Mouse (Mus musculus) left cerebral cortex, postnatal 4 days (tissue): ENCODE measurements around the gene Tnks1bp1. TPM values are rescaled to one million over a fixed set of nuclear protein-coding genes. Genes with fewer than 3 reads are reported as not detected.

Experiments used
- DNase-seq: peaks from one replicate; pipeline ENCODE4 v3.0.0-alpha.2; 2022
- intact Hi-C: fragments of 180-260 bp; cut with DNase I; formaldehyde crosslinking; loops from one replicate; pipeline ENCODE4 v1.15.1; 2025
- total RNA-seq, 2 experiments: library from RNA; stranded (reverse); gene quantifications; 2 replicates each; pipeline ENCODE4 v1.2.3; 2021

Gene Tnks1bp1
- total RNA-seq, 2 experiments from 2014 or later = 80.1 to 91.9 TPM

GRCm38 (mm10) chr2:85037047-85038026 is 10.5 kb upstream of the Tnks1bp1 start, which contains the start of the genes Ssrp1 and P2rx3:
Gene Ssrp1 (plus strand): TSS chr2:85037234.
Gene P2rx3 (minus strand): TSS chr2:85037462.
- intact Hi-C loops = loop anchor here (10.0 kb wide), 1 partner anchor 203 kb away; the partner anchor contains the start of gene Slc43a1

DNA sequence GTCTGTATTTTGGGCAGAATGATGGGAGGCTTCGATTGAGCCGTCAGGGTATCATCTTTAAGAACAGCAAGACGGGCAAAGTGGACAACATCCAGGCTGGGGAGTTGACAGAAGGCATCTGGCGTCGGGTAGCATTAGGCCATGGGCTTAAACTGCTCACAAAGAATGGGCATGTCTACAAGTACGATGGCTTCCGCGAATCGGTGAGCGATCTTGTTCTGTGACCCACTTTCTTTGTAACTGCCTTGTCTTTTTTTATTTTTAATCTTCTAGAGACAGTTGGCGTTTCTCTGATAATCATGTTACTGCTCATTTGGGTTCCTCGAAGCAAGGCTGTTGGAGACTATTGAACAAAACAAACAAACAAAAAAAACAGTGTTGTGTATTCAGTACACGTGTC is 9.5 kb upstream of the Tnks1bp1 start:
- no peak for DNase-seq
- intact Hi-C loops = loop anchor here (10.0 kb wide), 1 partner anchor 204 kb away; the partner anchor contains the start of gene Slc43a1

More at GRCm38 (mm10) chr2:85037047-85038026, 10.5 kb upstream of the Tnks1bp1 start, which contains the start of the genes Ssrp1 and P2rx3:
- peak; percentile 91 for DNase-seq

- intact Hi-C loops = no loop called here
- no peak for DNase-seq
Measured at GRCm38 (mm10) chr2:85043623-85044022, 4.2 kb upstream of the Tnks1bp1 start.

- no peak for DNase-seq
- intact Hi-C loops = no loop called here
Measured at GRCm38 (mm10) chr2:85046222-85046621, 1.6 kb upstream of the Tnks1bp1 start.

GRCm38 (mm10) chr2:85047081-85047480 is 741 bp upstream of the Tnks1bp1 start:
- no peak for DNase-seq
- intact Hi-C loops = no loop called here

DNA sequence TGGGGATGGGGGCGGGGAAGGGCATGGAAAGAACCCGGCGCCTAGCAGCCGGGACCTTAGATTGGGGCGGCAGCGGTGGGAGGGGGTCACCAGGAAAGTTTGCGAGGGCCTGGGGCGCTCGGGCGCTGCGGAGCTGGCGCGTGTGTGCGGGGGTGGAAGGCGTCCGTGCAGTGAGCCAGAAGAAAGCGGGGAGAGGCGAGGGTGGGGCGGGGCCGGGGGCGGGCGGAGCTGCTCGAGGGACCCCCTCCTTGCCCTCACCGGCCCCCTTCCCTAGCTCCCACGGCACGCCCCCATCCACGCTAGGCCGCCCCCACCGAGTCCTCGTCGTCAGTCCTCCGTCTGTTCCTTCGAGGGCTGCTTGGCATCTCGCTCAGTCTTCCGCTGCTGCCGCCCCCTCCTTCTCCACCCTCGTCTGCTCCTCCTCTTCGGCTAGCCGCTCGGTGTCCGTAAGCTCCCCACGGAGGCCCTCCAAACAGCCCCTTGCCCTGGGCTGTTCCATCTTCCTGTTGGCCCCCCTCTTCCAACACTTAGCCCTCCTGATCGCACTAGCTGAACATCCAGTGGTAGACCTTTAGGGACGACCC is 438 bp downstream of the Tnks1bp1 start:
- DNase-seq = peak; percentile 83
- intact Hi-C loops = no loop called here

- intact Hi-C loops = no loop called here
- peak; percentile 36 for DNase-seq
Measured at GRCm38 (mm10) chr2:85049277-85049676, 1.5 kb downstream of the Tnks1bp1 start.

DNA sequence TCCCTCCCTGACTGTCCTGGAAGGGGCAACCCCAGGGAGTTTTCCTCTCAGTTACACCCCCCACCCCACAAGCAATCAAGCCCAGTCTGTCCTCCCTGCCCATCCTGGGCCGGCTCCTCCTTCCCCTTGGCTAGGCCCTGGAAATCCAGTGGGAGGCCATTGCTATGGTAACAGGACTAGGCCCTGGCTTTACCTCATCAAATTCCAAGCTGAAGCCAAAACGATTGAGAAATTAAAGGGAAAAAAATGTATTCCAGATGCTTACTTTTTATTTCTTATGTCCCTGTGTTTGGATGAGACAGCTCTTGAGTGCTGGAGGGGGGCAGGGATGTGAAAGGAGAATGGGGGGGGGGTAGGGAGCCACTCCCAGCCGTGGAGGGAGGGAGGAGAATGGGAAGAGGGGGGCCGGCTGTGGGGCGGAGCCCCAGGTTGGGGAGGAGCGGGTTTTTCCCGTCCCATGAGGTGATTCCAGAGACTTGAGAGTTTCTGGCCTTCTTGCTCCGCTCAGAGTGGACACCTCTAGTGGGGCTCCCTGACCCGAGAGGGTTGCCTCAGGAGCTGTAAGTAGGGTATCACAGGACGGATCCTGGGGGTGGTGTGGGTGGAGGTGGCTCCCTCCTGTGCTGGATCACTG is 2.3 kb downstream of the Tnks1bp1 start:
- intact Hi-C loops = no loop called here

GRCm38 (mm10) chr2:85050746-85051145 is 2.9 kb downstream of the Tnks1bp1 start:
- intact Hi-C loops = no loop called here
- peak; percentile 33 for DNase-seq

More for the DNA sequence above, 2.3 kb downstream of the Tnks1bp1 start:
- peak; percentile 78 for DNase-seq

DNA sequence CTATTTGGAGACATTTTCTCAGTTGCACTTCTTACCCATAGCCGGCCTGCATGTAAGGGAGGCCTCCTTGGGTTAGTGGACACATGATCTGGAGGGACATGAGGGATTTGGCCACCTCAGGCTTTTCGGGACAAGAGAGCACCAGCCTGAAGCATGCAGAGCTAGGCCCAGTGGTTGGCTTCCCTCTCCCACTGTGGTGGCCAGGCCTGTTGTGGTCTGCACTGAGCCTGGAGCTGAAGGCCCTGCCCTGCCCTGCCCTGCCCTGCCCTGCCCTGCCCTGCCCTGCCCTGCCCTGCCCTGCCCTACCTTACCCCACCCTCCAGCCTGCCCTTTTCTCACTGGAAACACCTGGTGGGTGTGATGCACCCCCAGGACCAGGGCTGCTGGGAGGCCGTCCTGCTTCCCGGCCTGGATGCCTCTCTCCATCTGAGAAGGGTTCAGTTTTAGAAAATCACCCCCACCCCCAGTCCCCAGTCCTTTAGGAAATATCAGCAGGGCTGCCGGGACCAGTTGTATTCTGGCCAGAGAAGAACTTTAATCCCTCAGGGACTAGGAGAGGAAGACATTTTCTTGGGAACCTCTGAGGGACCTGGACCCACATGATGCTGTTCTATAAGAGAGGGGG is 5.5 kb downstream of the Tnks1bp1 start:
- no peak for DNase-seq
- intact Hi-C loops = no loop called here

DNA sequence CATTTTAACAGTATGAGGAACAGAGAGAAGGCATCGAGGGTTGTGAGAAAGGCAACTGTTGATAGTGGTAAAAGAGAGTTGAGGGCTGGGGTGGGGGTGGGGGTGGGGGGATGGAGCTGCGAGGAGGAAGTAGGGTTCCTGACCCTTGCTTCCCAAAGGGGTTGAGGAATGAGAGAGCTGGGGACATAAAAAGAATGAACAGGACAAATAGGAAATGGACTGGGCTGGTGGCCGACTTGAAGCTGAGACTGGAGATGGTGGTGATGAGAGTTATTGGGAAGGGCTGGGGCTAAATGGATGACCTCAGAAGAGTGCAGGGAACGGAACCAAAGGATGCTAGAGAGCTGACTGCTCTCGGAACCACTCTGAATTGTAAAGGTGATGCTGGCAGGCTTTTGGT is 8.9 kb downstream of the Tnks1bp1 start:
- DNase-seq = no peak
- intact Hi-C loops = no loop called here

- intact Hi-C loops = no loop called here
- DNase-seq = no peak
Measured at GRCm38 (mm10) chr2:85059677-85060076, 11.9 kb downstream of the Tnks1bp1 start.

GRCm38 (mm10) chr2:85060591-85061060 is 12.8 kb downstream of the Tnks1bp1 start:
- intact Hi-C loops = no loop called here

DNA sequence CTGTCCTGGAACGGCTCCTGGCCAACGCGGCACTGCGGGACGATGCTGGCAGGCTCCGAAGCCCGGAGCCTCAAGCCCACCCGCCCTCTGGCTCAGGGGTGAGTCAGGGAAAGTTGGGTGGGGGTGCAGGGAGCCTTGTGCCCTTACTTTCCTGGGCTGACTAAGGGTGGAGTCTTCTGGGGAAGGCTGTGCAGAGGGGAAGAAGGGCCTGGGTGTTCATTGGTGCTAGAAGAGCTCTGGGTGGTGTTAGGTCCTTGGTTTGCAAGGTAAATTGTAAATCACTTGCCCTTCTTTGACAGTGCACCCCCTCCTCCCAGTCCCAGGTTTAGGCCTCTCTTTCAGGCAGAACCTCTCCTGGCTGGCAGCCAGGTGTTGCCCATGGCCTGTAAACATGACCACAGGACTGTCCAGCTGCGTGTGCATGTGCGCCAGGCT is 13.3 kb downstream of the Tnks1bp1 start:
- DNase-seq = peak; percentile 27
- intact Hi-C loops = no loop called here

More at GRCm38 (mm10) chr2:85060591-85061060, 12.8 kb downstream of the Tnks1bp1 start:
- peak; percentile 17 for DNase-seq

DNA sequence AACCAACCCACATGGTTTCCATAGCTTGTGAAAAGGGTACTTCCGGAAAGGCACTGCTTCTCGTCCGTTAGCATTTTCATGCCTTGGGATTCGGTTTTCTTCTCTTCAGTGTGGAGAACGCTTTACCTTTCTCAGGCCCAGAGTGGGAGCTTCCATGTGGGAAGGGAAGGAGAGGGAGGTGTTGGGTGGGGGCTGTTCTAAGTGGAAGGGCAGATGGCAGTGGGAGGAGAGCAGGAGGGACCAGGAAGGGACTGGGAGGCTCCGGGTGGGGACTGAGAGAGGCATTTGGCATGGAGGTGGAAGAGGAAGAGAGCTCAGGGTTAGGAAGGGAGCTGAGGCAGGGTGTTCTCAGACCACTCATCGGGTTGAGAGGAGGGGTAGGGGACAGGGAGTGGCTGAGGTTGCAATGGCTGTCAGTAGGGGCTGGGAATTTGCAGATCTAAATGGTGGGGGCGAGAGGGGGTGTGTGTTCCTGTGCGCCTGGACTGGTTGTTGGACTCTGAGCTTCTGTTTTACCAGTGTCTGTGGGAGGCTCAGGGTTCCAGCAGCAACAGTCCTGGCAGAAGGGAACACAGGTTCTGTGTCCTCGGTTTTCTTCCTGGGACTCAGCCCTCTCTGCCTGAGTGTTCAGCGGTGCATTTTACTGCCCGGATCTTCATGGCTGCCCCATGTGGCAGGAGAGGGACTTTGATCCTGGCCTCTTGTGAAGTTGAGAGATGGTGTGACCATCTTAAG is 17.5 kb downstream of the Tnks1bp1 start:
- DNase-seq = no peak
- intact Hi-C loops = no loop called here

DNA sequence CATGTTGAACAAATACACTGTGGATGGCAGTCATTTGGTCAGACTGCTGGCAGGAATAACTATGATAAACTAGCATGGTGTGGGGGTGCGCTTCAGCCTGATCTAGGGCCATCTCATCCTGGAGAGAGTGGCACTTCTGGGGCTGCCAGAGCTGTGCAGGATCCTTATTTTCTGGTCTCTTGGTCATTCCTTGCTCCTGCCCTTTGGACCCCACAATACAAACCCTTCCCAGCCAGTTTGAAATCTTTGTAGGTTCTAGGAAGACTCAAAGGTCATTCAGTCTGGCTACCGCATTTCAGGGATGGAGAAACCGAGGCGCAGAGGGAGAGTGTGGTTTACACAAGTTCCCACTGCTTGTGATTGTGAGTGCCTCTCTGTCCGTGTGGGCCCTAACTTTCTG is 19.1 kb downstream of the Tnks1bp1 start:
- intact Hi-C loops = no loop called here
- no peak for DNase-seq

DNA sequence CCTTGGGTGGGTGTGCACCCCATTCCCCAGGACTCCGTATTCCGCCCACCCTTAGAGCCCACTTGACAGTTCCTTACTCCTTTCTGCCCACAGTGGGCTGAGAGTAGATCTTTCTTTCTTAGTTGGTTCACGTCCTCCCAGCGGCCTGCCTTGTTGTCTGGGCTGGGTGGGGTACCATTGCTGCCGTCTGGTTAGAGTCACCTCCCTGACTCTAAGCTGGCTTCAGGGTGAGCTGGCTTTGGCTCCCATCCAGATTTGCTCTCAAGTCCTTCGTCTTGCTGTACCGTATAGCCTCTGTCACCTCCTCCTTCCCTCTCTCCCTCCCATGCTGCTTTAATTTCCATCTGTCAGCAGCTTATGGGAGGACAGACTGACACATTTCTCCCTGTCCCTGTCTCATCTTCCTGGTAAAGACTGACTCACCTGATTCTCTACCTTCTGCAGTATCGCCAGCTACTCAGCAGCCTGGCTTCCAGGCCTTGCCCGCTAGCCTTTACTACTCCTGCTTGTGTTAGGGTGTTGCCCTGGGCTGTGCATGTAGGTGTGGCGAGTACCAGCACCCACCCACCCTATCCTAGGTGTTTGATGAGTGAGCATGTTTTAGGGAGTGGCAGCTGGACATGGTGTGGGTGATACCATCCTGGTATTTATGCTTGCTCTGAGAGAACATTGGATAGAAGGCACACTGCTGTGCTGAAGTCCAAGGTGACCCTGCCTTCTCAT is 20.2 kb downstream of the Tnks1bp1 start:
- intact Hi-C loops = no loop called here
- peak; percentile 21 for DNase-seq

- intact Hi-C loops = no loop called here
- no peak for DNase-seq
Measured at GRCm38 (mm10) chr2:85068626-85069025, 20.8 kb downstream of the Tnks1bp1 start.

- intact Hi-C loops = no loop called here
- DNase-seq = no peak
Measured at GRCm38 (mm10) chr2:85070086-85070485, 22.3 kb downstream of the Tnks1bp1 start.
